Mouse (Mus musculus) kidney, adult 2 months (tissue): ENCODE results near the gene Svbp.

Source experiments
- CTCF ChIP-seq: fragments of 200-500 bp; conservative IDR thresholded peaks from 2 replicates; pipeline ENCODE4 v1.5.1; 2011; ENCODE audit warnings: low read depth, mild to moderate bottlenecking, control low read depth, low read length, moderate library complexity, mixed read lengths; ENCODE audit not compliant: insufficient read depth, insufficient read length
- POLR2A ChIP-seq: fragments of 200-500 bp; IDR thresholded peaks from one replicate; pipeline ENCODE4 v1.6.1; 2011; ENCODE audit warnings: low read depth, low read length, control low read depth

- TF ChIP-seq CTCF: no peak
- no peak for TF ChIP-seq POLR2A
Observed at GRCm38 (mm10) chr4:119244468-119245240, 49.5 kb downstream of the Svbp start.
